Comparison of ENCODE assay signal across 25 mouse cellular contexts in the genomic region with DNA sequence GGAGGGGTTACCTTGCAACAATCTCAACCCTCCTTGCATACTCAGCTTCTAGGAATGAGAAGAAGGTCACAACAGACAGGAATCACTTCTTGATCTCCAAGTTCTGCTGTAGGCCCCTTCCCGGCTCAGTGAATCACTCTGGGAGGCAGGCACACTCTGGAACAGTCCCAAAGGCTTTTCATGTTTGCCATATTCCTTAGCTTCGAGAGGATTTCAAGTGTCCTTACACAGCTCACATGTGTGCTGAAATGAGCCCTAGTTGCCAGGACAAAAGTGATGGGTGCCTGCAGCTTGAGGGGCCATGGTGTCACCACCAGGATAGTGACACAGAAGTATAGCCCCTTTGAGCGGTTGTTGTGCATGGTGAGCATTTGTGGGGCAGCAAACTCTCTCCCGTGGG. TPM values are rescaled to one million over a fixed set of nuclear protein-coding genes. Genes with fewer than 3 reads are reported as not detected.
"Had no signal": no experiment of that assay in that cellular context is flagged by ENCODE, and none has a peak within 500 bp of the region (broad histone marks: within the 10 kb centered on the region; RNA-seq: fewer than 3 reads in every experiment).

No protein-coding gene starts in this region.

- H3K4me1 ChIP-seq: stomach, embryonic 15.5 days had no signal

- ATAC-seq: intestine, embryonic 15.5 days; liver, embryonic 12.5 days; midbrain, embryonic 16.5 days had no signal

- H3K27ac ChIP-seq: intestine, embryonic 15.5 days; kidney, embryonic 15.5 days; limb, embryonic 13.5 days; liver, embryonic 12.5 days; liver, embryonic 15.5 days; macrophage; midbrain, embryonic 12.5 days; neural tube, embryonic 13.5 days; stomach, embryonic 15.5 days had no signal

- H3K27me3 ChIP-seq: intestine, embryonic 15.5 days; kidney, embryonic 15.5 days; limb, embryonic 13.5 days; liver, embryonic 12.5 days; liver, embryonic 15.5 days; midbrain, embryonic 12.5 days; neural tube, embryonic 13.5 days; stomach, embryonic 15.5 days had no signal

- H3K4me3 ChIP-seq: intestine, embryonic 15.5 days; kidney, embryonic 15.5 days; limb, embryonic 13.5 days; liver, embryonic 12.5 days; liver, embryonic 15.5 days; midbrain, embryonic 12.5 days; myocyte; neural tube, embryonic 13.5 days; stomach, embryonic 15.5 days had no signal

- H3K9me3 ChIP-seq: intestine, embryonic 15.5 days; kidney, embryonic 15.5 days; limb, embryonic 13.5 days; liver, embryonic 12.5 days; liver, embryonic 15.5 days; midbrain, embryonic 12.5 days; neural tube, embryonic 13.5 days; stomach, embryonic 15.5 days had no signal

- DNase-seq: kidney, adult 11 months; kidney, adult 8-10 months; kidney, postnatal 10 days; kidney, postnatal 36 days; left cerebral cortex, postnatal 4 days; liver; lung, embryonic 14.5 days; retina, postnatal 1 day; right cerebral cortex, postnatal 25 days; spleen, adult 18-20 months; thymus, postnatal 25 days had no signal

RNA-seq across cellular contexts. Expression of a gene that starts 26.0 kb away (rescaled TPM):
- total RNA-seq: layer of hippocampus, postnatal 14 days; left cerebral cortex, adult 8-10 months; left cerebral cortex, postnatal 14 days; left cerebral cortex, postnatal 4 days had no signal
- polyA plus RNA-seq: kidney, embryonic 15.5 days; limb, embryonic 13.5 days; lung, embryonic 14.5 days; midbrain, embryonic 12.5 days; midbrain, embryonic 16.5 days; myocyte; neural tube, embryonic 13.5 days had no signal
